Mouse (Mus musculus) urinary bladder, postnatal 10 days (tissue): ENCODE results near the gene Rab24.

Experiments
- DNase-seq: peaks from one replicate; pipeline ENCODE4 v3.0.0; 2022; ENCODE audit warnings: low spot score

Rab24 gene

GRCm38 (mm10) chr13:55329109-55329682, 7.5 kb upstream of the Rab24 start:
- DNase-seq = no peak

GRCm38 (mm10) chr13:55328641-55329040, 6.9 kb upstream of the Rab24 start:
- DNase-seq = no peak

- DNase-seq = no peak
Observed at GRCm38 (mm10) chr13:55328171-55328570, 6.4 kb upstream of the Rab24 start.

- DNase-seq = no peak
Observed at GRCm38 (mm10) chr13:55327633-55328032, 5.9 kb upstream of the Rab24 start.

GRCm38 (mm10) chr13:55327169-55327568, 5.4 kb upstream of the Rab24 start:
- DNase-seq = no peak

- DNase-seq = no peak
Observed at GRCm38 (mm10) chr13:55325596-55325995, 3.9 kb upstream of the Rab24 start.

- DNase-seq = no peak
Observed at GRCm38 (mm10) chr13:55322130-55322825, 532 bp upstream of the Rab24 start.

GRCm38 (mm10) chr13:55319931-55320533, 1.7 kb downstream of the Rab24 start, which contains the start of gene Prelid1:
Gene Prelid1, plus strand, starts transcription at chr13:55320500.
- no peak for DNase-seq

GRCm38 (mm10) chr13:55318351-55318750, 3.4 kb downstream of the Rab24 start:
- no peak for DNase-seq

- DNase-seq = no peak
Observed at GRCm38 (mm10) chr13:55314891-55315412, 6.8 kb downstream of the Rab24 start.

GRCm38 (mm10) chr13:55313051-55313450, 8.7 kb downstream of the Rab24 start:
- no peak for DNase-seq

GRCm38 (mm10) chr13:55312028-55312630, 9.6 kb downstream of the Rab24 start:
- DNase-seq = no peak

- DNase-seq = no peak
Observed at GRCm38 (mm10) chr13:55300913-55301312, 20.8 kb downstream of the Rab24 start.

GRCm38 (mm10) chr13:55296760-55297159, 25.0 kb downstream of the Rab24 start:
- no peak for DNase-seq

- no peak for DNase-seq
Observed at GRCm38 (mm10) chr13:55288854-55289253, 32.9 kb downstream of the Rab24 start.

- no peak for DNase-seq
Observed at GRCm38 (mm10) chr13:55277646-55278045, 44.1 kb downstream of the Rab24 start.

- no peak for DNase-seq
Observed at GRCm38 (mm10) chr13:55277203-55277602, 44.5 kb downstream of the Rab24 start.
